Mouse (Mus musculus): ENCODE results near the gene Tfam.

GRCm38 (mm10) chr10:71284511-71285125 lies 46.5 kb upstream of the Tfam start:
- no peak for TF ChIP-seq CTCF (IDR thresholded peaks at IDR 0.05)
- no peak for TF ChIP-seq EP300 (IDR thresholded peaks at IDR 0.05)
